Mouse (Mus musculus) hindbrain, embryonic 15.5 days (tissue): Measurements from ENCODE around the gene Tm6sf1. TPM values are rescaled to one million over a fixed set of nuclear protein-coding genes. Genes with fewer than 3 reads are reported as not detected.

ENCODE experiments used
- ATAC-seq: fragments of 200-750 bp; cut with Nextera tagmentation; 2 replicates; pipeline ENCODE4 v1.8.0; 2017; ENCODE audit warnings: low read depth, moderate number of reproducible peaks, moderate TSS enrichment; ENCODE audit not compliant: low FRiP score
- H3K27ac ChIP-seq: fragments of 300-500 bp; sonication (generic); replicated peaks from 2 replicates; pipeline ENCODE4 v1.5.1; 2015; ENCODE audit warnings: mild to moderate bottlenecking, inconsistent platforms
- H3K27me3 ChIP-seq: fragments of 300-500 bp; sonication (generic); 2 replicates; pipeline ENCODE4 v1.6.1; 2015; ENCODE audit warnings: control low read depth, inconsistent platforms
- H3K36me3 ChIP-seq: fragments of 300-500 bp; sonication (generic); 2 replicates; pipeline ENCODE4 v1.6.1; 2015; ENCODE audit warnings: control low read depth, inconsistent platforms
- H3K4me1 ChIP-seq: fragments of 300-500 bp; sonication (generic); replicated peaks from 2 replicates; pipeline ENCODE4 v1.6.1; 2015; ENCODE audit warnings: control low read depth, inconsistent platforms
- H3K4me2 ChIP-seq: fragments of 300-500 bp; sonication (generic); 2 replicates; pipeline ENCODE4 v1.6.1; 2015; ENCODE audit warnings: moderate library complexity, mild to moderate bottlenecking, inconsistent platforms
- H3K4me3 ChIP-seq: fragments of 300-500 bp; sonication (generic); 2 replicates; pipeline ENCODE4 v1.5.1; 2015; ENCODE audit warnings: mild to moderate bottlenecking, inconsistent platforms
- H3K9ac ChIP-seq: fragments of 300-500 bp; sonication (generic); 2 replicates; pipeline ENCODE4 v1.6.1; 2015; ENCODE audit warnings: inconsistent platforms
- H3K9me3 ChIP-seq: fragments of 300-500 bp; sonication (generic); 2 replicates; pipeline ENCODE4 v1.6.1; 2016; ENCODE audit warnings: control low read depth, inconsistent platforms
- WGBS: fragments of 180-500 bp; shearing (Covaris S2); methylation state at CpG from one replicate; pipeline ENCODE4 v1.1.7; 2015; 5-methylcytosine and 5-hydroxymethylcytosine counted together
- polyA plus RNA-seq: library from polyadenylated mRNA; unstranded; fragments of >200 nt; fragmentation: Nextera tagmentation; extraction: Ambion mirVana; gene quantifications from 2 replicates; pipeline ENCODE4 v1.2.1, GENCODE M21; 2015

The Tm6sf1 gene
- polyA plus RNA-seq, 1 experiment from 2014 or later = 11.8 TPM

GRCm38 (mm10) chr7:81854568-81855307 lies 4.1 kb upstream of the Tm6sf1 start:
- Histone ChIP-seq H3K4me2 (no peak overlapping the region), H3K4me1 (peaks cover 19% of the 10 kb centered on the region), H3K27ac (no peak overlapping the region), H3K27me3 (no peaks in the 10 kb centered on the region; the same call in 1 of the 2 replicates), H3K36me3 (no peaks in the 10 kb centered on the region), H3K9me3 (no peaks in the 10 kb centered on the region), H3K9ac (no peak overlapping the region), H3K4me3 (no peak overlapping the region)
- ATAC-seq = no peak
- WGBS = 59% methylated on average over 8 of the region's 8 CpGs

- 91% methylated on average over 1 of the region's 1 CpGs for WGBS
- Histone ChIP-seq H3K4me1 (peaks cover 29% of the 10 kb centered on the region), H3K27me3 (peaks cover 5% of the 10 kb centered on the region; the same call in 1 of the 2 replicates), H3K9ac (no peak within 1 kb of the TSS), H3K4me3 (no peak within 1 kb of the TSS), H3K9me3 (no peaks in the 10 kb centered on the region), H3K27ac (no peak within 1 kb of the TSS), H3K4me2 (no peak within 1 kb of the TSS), H3K36me3 (no peaks in the 10 kb centered on the region)
- no peak for ATAC-seq
Observed at GRCm38 (mm10) chr7:81855694-81856093, 3.1 kb upstream of the Tm6sf1 start, which contains the start of gene Gm10160. Gene Gm10160 (minus strand): TSS chr7:81855794.

- no peaks in the 10 kb centered on the region for H3K36me3 ChIP-seq
- no peak overlapping the region for H3K9ac ChIP-seq
- ATAC-seq = no peak
- no peak overlapping the region for H3K4me2 ChIP-seq
- peaks cover 29% of the 10 kb centered on the region for H3K4me1 ChIP-seq
- 75% methylated on average over 4 of the region's 4 CpGs for WGBS
- peaks cover 5% of the 10 kb centered on the region; the same call in 1 of the 2 replicates for H3K27me3 ChIP-seq
- H3K4me3 ChIP-seq = no peak overlapping the region
- no peak overlapping the region for H3K27ac ChIP-seq
- no peaks in the 10 kb centered on the region for H3K9me3 ChIP-seq
Observed at GRCm38 (mm10) chr7:81856221-81856620, 2.6 kb upstream of the Tm6sf1 start.

- H3K9me3 ChIP-seq = no peaks in the 10 kb centered on the region
- 0 out of 2 replicates have a peak overlapping the region, but pooled peaks have one; percentile 66 for H3K9ac ChIP-seq
- peak overlapping the region; percentile 56 for H3K4me3 ChIP-seq
- no peak for ATAC-seq
- no peaks in the 10 kb centered on the region for H3K36me3 ChIP-seq
- H3K4me1 ChIP-seq = peaks cover 29% of the 10 kb centered on the region
- peak overlapping the region; percentile 84 for H3K4me2 ChIP-seq
- 8% methylated on average over 9 of the region's 9 CpGs for WGBS
- peaks cover 5% of the 10 kb centered on the region; the same call in 1 of the 2 replicates for H3K27me3 ChIP-seq
- H3K27ac ChIP-seq = no peak overlapping the region
Observed at GRCm38 (mm10) chr7:81858236-81858635, 565 bp upstream of the Tm6sf1 start.

- 0 out of 2 replicates have a peak, but pooled peaks have one; percentile 16 for ATAC-seq
Observed at GRCm38 (mm10) chr7:81860071-81860470, 1.3 kb downstream of the Tm6sf1 start.

GRCm38 (mm10) chr7:81860996-81861395 lies 2.2 kb downstream of the Tm6sf1 start:
- H3K36me3 ChIP-seq = no peaks in the 10 kb centered on the region
- H3K4me1 ChIP-seq = peaks cover 23% of the 10 kb centered on the region
- no peaks in the 10 kb centered on the region for H3K9me3 ChIP-seq
- ATAC-seq = no peak
- H3K27me3 ChIP-seq = peaks cover 5% of the 10 kb centered on the region; the same call in 1 of the 2 replicates
- no peak overlapping the region for H3K4me3 ChIP-seq
- 83% methylated on average over 5 of the region's 5 CpGs for WGBS
- H3K4me2 ChIP-seq = no peak overlapping the region
- no peak overlapping the region for H3K9ac ChIP-seq
- no peak overlapping the region for H3K27ac ChIP-seq

More at GRCm38 (mm10) chr7:81860071-81860470, 1.3 kb downstream of the Tm6sf1 start:
- Histone ChIP-seq H3K36me3 (no peaks in the 10 kb centered on the region), H3K9ac (no peak overlapping the region; the same call in 1 of the 2 replicates), H3K27ac (peak overlapping the region; percentile 23; the same call in 1 of the 2 replicates), H3K4me2 (peak overlapping the region; percentile 84), H3K4me1 (peaks cover 23% of the 10 kb centered on the region), H3K9me3 (no peaks in the 10 kb centered on the region), H3K27me3 (peaks cover 5% of the 10 kb centered on the region; the same call in 1 of the 2 replicates), H3K4me3 (peak overlapping the region; percentile 56)
- 53% methylated on average over 11 of the region's 11 CpGs for WGBS

GRCm38 (mm10) chr7:81861461-81861860 lies 2.7 kb downstream of the Tm6sf1 start:
- 71% methylated on average over 2 of the region's 2 CpGs for WGBS
- Histone ChIP-seq H3K4me3 (no peak overlapping the region), H3K4me1 (peaks cover 23% of the 10 kb centered on the region), H3K27ac (no peak overlapping the region), H3K9me3 (no peaks in the 10 kb centered on the region), H3K4me2 (no peak overlapping the region), H3K36me3 (no peaks in the 10 kb centered on the region), H3K27me3 (peaks cover 5% of the 10 kb centered on the region; the same call in 1 of the 2 replicates), H3K9ac (no peak overlapping the region)
- no peak for ATAC-seq

GRCm38 (mm10) chr7:81861921-81862320 lies 3.1 kb downstream of the Tm6sf1 start:
- no peak for ATAC-seq
- 78% methylated on average over 4 of the region's 4 CpGs for WGBS
- no peak overlapping the region for H3K4me2 ChIP-seq

GRCm38 (mm10) chr7:81862587-81863583 lies 4.1 kb downstream of the Tm6sf1 start:
- 75% methylated on average over 24 of the region's 24 CpGs for WGBS
- no peaks in the 10 kb centered on the region for H3K36me3 ChIP-seq
- H3K9me3 ChIP-seq = no peaks in the 10 kb centered on the region
- ATAC-seq = no peak
- no peak overlapping the region for H3K4me3 ChIP-seq
- H3K4me2 ChIP-seq = no peak overlapping the region
- H3K27me3 ChIP-seq = 0 out of 2 replicates have a peak, but pooled peaks cover 5% of the 10 kb centered on the region
- peaks cover 23% of the 10 kb centered on the region for H3K4me1 ChIP-seq
- no peak overlapping the region for H3K9ac ChIP-seq
- no peak overlapping the region for H3K27ac ChIP-seq

More at GRCm38 (mm10) chr7:81861921-81862320, 3.1 kb downstream of the Tm6sf1 start:
- H3K4me3 ChIP-seq = no peak overlapping the region
- H3K27ac ChIP-seq = no peak overlapping the region
- H3K27me3 ChIP-seq = peaks cover 5% of the 10 kb centered on the region; the same call in 1 of the 2 replicates
- H3K36me3 ChIP-seq = no peaks in the 10 kb centered on the region
- H3K4me1 ChIP-seq = peaks cover 23% of the 10 kb centered on the region
- H3K9ac ChIP-seq = no peak overlapping the region
- H3K9me3 ChIP-seq = no peaks in the 10 kb centered on the region

GRCm38 (mm10) chr7:81864552-81864951 lies 5.8 kb downstream of the Tm6sf1 start:
- Histone ChIP-seq H3K27me3 (0 out of 2 replicates have a peak, but pooled peaks cover 5% of the 10 kb centered on the region), H3K36me3 (no peaks in the 10 kb centered on the region), H3K4me3 (no peak overlapping the region), H3K9ac (no peak overlapping the region), H3K4me2 (no peak overlapping the region), H3K9me3 (no peaks in the 10 kb centered on the region), H3K4me1 (peaks cover 11% of the 10 kb centered on the region), H3K27ac (no peak overlapping the region)
- ATAC-seq = no peak
- 88% methylated on average over 6 of the region's 6 CpGs for WGBS

- no peak for ATAC-seq
Observed at GRCm38 (mm10) chr7:81865937-81866336, 7.1 kb downstream of the Tm6sf1 start.

More at GRCm38 (mm10) chr7:81865937-81866336, 7.1 kb downstream of the Tm6sf1 start:
- Histone ChIP-seq H3K9me3 (no peaks in the 10 kb centered on the region), H3K4me1 (no peaks in the 10 kb centered on the region; the same call in 1 of the 2 replicates), H3K4me2 (no peak overlapping the region), H3K9ac (no peak overlapping the region), H3K4me3 (no peak overlapping the region), H3K27ac (no peak overlapping the region), H3K36me3 (no peaks in the 10 kb centered on the region), H3K27me3 (no peaks in the 10 kb centered on the region)
- 94% methylated on average over 6 of the region's 6 CpGs for WGBS
